Mouse (Mus musculus): ENCODE measurements around the gene Kif20b. TPM values are rescaled to one million over a fixed set of nuclear protein-coding genes. Genes with fewer than 3 reads are reported as not detected.

The Kif20b gene
- total and polyA plus RNA-seq, 3 experiments: 21.3 to 173 (median 159) TPM

- no peak for TF ChIP-seq GATA1 (IDR thresholded peaks at IDR 0.05; ENCODE audit: borderline replicate concordance, low read length)
- no peak for TF ChIP-seq TAL1 (conservative IDR thresholded peaks at IDR 0.05; ENCODE audit: low read depth, low read length)
- TF ChIP-seq CTCF (IDR thresholded peaks at IDR 0.05; ENCODE audit: low read depth, low read length): no peak
- no peak for TF ChIP-seq POLR2AphosphoS5 (IDR thresholded peaks at IDR 0.05; ENCODE audit: insufficient replicate concordance, low read depth, low read length)
- no peak for TF ChIP-seq GATA2 (IDR thresholded peaks at IDR 0.05; ENCODE audit: borderline replicate concordance, low read depth, low read length)
- no peak for DNase-seq (ENCODE audit: low spot score)
- no peaks in the 10 kb centered on the region for H3K36me3 ChIP-seq (replicated peaks)
- no peaks in the 10 kb centered on the region for H3K9me3 ChIP-seq (replicated peaks)
- peaks cover 14% of the 10 kb centered on the region for H3K4me1 ChIP-seq (ENCODE audit: insufficient read depth, low read depth, low read length)
- ATAC-seq (ENCODE audit: extremely low read depth, insufficient number of reproducible peaks, low FRiP score, poor library complexity, severe bottlenecking): no peak
- H3K27me3 ChIP-seq (ENCODE audit: insufficient read depth, low read length): no peaks in the 10 kb centered on the region
- no peak overlapping the region for H3K4me3 ChIP-seq (ENCODE audit: low read depth, low read length)
Measured at GRCm38 (mm10) chr19:34895082-34895481, 27.1 kb upstream of the Kif20b start.

- TF ChIP-seq POLR2AphosphoS5 (IDR thresholded peaks at IDR 0.05; ENCODE audit: insufficient replicate concordance, low read depth, low read length) (no peak), CTCF (IDR thresholded peaks at IDR 0.05; ENCODE audit: low read depth, low read length) (no peak), TAL1 (conservative IDR thresholded peaks at IDR 0.05; ENCODE audit: low read depth, low read length) (no peak), GATA2 (IDR thresholded peaks at IDR 0.05; ENCODE audit: borderline replicate concordance, low read depth, low read length) (no peak), GATA1 (IDR thresholded peaks at IDR 0.05; ENCODE audit: borderline replicate concordance, low read length) (no peak)
- Histone ChIP-seq H3K36me3 (replicated peaks) (no peaks in the 10 kb centered on the region), H3K27me3 (ENCODE audit: insufficient read depth, low read length) (no peaks in the 10 kb centered on the region), H3K4me3 (ENCODE audit: low read depth, low read length) (no peak overlapping the region), H3K9me3 (replicated peaks) (peaks cover under 1% of the 10 kb centered on the region), H3K4me1 (ENCODE audit: insufficient read depth, low read depth, low read length) (peaks cover 9% of the 10 kb centered on the region)
- no peak for ATAC-seq (ENCODE audit: extremely low read depth, insufficient number of reproducible peaks, low FRiP score, poor library complexity, severe bottlenecking)
- DNase-seq (ENCODE audit: low spot score): no peak
Measured at GRCm38 (mm10) chr19:34897082-34897965, 24.8 kb upstream of the Kif20b start.

- H3K4me3 ChIP-seq (ENCODE audit: low read depth, low read length): no peak overlapping the region
- ATAC-seq (ENCODE audit: extremely low read depth, insufficient number of reproducible peaks, low FRiP score, poor library complexity, severe bottlenecking) (no peak), DNase-seq (ENCODE audit: low spot score) (no peak)
- peaks cover 9% of the 10 kb centered on the region for H3K4me1 ChIP-seq (ENCODE audit: insufficient read depth, low read depth, low read length)
- no peaks in the 10 kb centered on the region for H3K36me3 ChIP-seq (replicated peaks)
- H3K9me3 ChIP-seq (replicated peaks): peaks cover 5% of the 10 kb centered on the region
- TF ChIP-seq POLR2AphosphoS5 (IDR thresholded peaks at IDR 0.05; ENCODE audit: insufficient replicate concordance, low read depth, low read length) (no peak), GATA1 (IDR thresholded peaks at IDR 0.05; ENCODE audit: borderline replicate concordance, low read length) (no peak), GATA2 (IDR thresholded peaks at IDR 0.05; ENCODE audit: borderline replicate concordance, low read depth, low read length) (no peak), TAL1 (conservative IDR thresholded peaks at IDR 0.05; ENCODE audit: low read depth, low read length) (no peak), CTCF (IDR thresholded peaks at IDR 0.05; ENCODE audit: low read depth, low read length) (no peak)
- no peaks in the 10 kb centered on the region for H3K27me3 ChIP-seq (ENCODE audit: insufficient read depth, low read length)
Measured at GRCm38 (mm10) chr19:34898941-34899340, 23.2 kb upstream of the Kif20b start.

- TF ChIP-seq TAL1 (conservative IDR thresholded peaks at IDR 0.05; ENCODE audit: low read depth, low read length) (no peak), GATA2 (IDR thresholded peaks at IDR 0.05; ENCODE audit: borderline replicate concordance, low read depth, low read length) (no peak), GATA1 (IDR thresholded peaks at IDR 0.05; ENCODE audit: borderline replicate concordance, low read length) (no peak), CTCF (IDR thresholded peaks at IDR 0.05; ENCODE audit: low read depth, low read length) (no peak), POLR2AphosphoS5 (IDR thresholded peaks at IDR 0.05; ENCODE audit: insufficient replicate concordance, low read depth, low read length) (no peak)
- no peaks in the 10 kb centered on the region for H3K36me3 ChIP-seq (replicated peaks)
- H3K9me3 ChIP-seq (replicated peaks): peaks cover 5% of the 10 kb centered on the region
- peaks cover 29% of the 10 kb centered on the region for H3K4me1 ChIP-seq (ENCODE audit: insufficient read depth, low read depth, low read length)
- no peak overlapping the region for H3K4me3 ChIP-seq (ENCODE audit: low read depth, low read length)
- ATAC-seq (ENCODE audit: extremely low read depth, insufficient number of reproducible peaks, low FRiP score, poor library complexity, severe bottlenecking): no peak
- DNase-seq (ENCODE audit: low spot score): no peak
- no peaks in the 10 kb centered on the region for H3K27me3 ChIP-seq (ENCODE audit: insufficient read depth, low read length)
Measured at GRCm38 (mm10) chr19:34901266-34901665, 20.9 kb upstream of the Kif20b start.

GRCm38 (mm10) chr19:34901735-34902134, 20.4 kb upstream of the Kif20b start:
- TF ChIP-seq GATA1 (IDR thresholded peaks at IDR 0.05; ENCODE audit: borderline replicate concordance, low read length) (no peak), GATA2 (IDR thresholded peaks at IDR 0.05; ENCODE audit: borderline replicate concordance, low read depth, low read length) (no peak), TAL1 (conservative IDR thresholded peaks at IDR 0.05; ENCODE audit: low read depth, low read length) (no peak), CTCF (IDR thresholded peaks at IDR 0.05; ENCODE audit: low read depth, low read length) (no peak)
- H3K4me1 ChIP-seq (ENCODE audit: insufficient read depth, low read depth, low read length): peaks cover 32% of the 10 kb centered on the region
- ATAC-seq (ENCODE audit: extremely low read depth, insufficient number of reproducible peaks, low FRiP score, poor library complexity, severe bottlenecking) (no peak), DNase-seq (ENCODE audit: low spot score) (no peak)
- no peaks in the 10 kb centered on the region for H3K36me3 ChIP-seq (replicated peaks)
- no peak overlapping the region for H3K4me3 ChIP-seq (ENCODE audit: low read depth, low read length)
- H3K27me3 ChIP-seq (ENCODE audit: insufficient read depth, low read length): no peaks in the 10 kb centered on the region
- peaks cover 5% of the 10 kb centered on the region for H3K9me3 ChIP-seq (replicated peaks)

- Histone ChIP-seq H3K36me3 (replicated peaks) (no peaks in the 10 kb centered on the region), H3K9me3 (replicated peaks) (peaks cover 5% of the 10 kb centered on the region), H3K27me3 (ENCODE audit: insufficient read depth, low read length) (no peaks in the 10 kb centered on the region), H3K4me3 (ENCODE audit: low read depth, low read length) (no peak overlapping the region), H3K4me1 (ENCODE audit: insufficient read depth, low read depth, low read length) (peaks cover 52% of the 10 kb centered on the region)
- no peak for DNase-seq (ENCODE audit: low spot score)
- ATAC-seq (ENCODE audit: extremely low read depth, insufficient number of reproducible peaks, low FRiP score, poor library complexity, severe bottlenecking): no peak
- no peak for TF ChIP-seq POLR2AphosphoS5 (IDR thresholded peaks at IDR 0.05; ENCODE audit: insufficient replicate concordance, low read depth, low read length)
- TF ChIP-seq CTCF (IDR thresholded peaks at IDR 0.05; ENCODE audit: low read depth, low read length): no peak
- TF ChIP-seq GATA2 (IDR thresholded peaks at IDR 0.05; ENCODE audit: borderline replicate concordance, low read depth, low read length): no peak
- TF ChIP-seq GATA1 (IDR thresholded peaks at IDR 0.05; ENCODE audit: borderline replicate concordance, low read length): no peak
- TF ChIP-seq TAL1 (conservative IDR thresholded peaks at IDR 0.05; ENCODE audit: low read depth, low read length): no peak
Measured at GRCm38 (mm10) chr19:34904032-34904431, 18.1 kb upstream of the Kif20b start.
